Comparison of ENCODE assay signal across 27 mouse cellular contexts in genomic region chr4:44715621-44716160, GRCm38 (mm10). TPM values are rescaled to one million over a fixed set of nuclear protein-coding genes. Genes with fewer than 3 reads are reported as not detected.
DNase-seq lines count a peak whose midpoint lies in the region; ATAC-seq lines count a peak whose summit lies in the region.
"Had no signal": no experiment of that assay in that cellular context is flagged by ENCODE, and none has a peak within 500 bp of the region (broad histone marks: within the 10 kb centered on the region; RNA-seq: fewer than 3 reads in every experiment).

No protein-coding gene starts in this region.

- no peak for DNase-seq in hindbrain, embryonic 10.5 days (ENCODE audit: low spot score)
- DNase-seq in midbrain, embryonic 10.5 days (ENCODE audit: low spot score): no peak
- DNase-seq in midbrain, embryonic 14.5 days: no peak
- DNase-seq in adrenal gland, adult 18-20 months (ENCODE audit: low spot score in 2 of 2): no peak
- DNase-seq: adrenal gland, adult 8-10 months; adrenal gland, postnatal 14 days; adrenal gland, postnatal 36 days; cerebellum, adult 11 months; cerebellum, adult 18-20 months; cerebellum, adult 8-10 months; cerebellum, adult 9-11 months; cerebellum, postnatal 14 days; cerebellum, postnatal 36 days had no signal

- no peaks in the 10 kb centered on the region for H3K9me3 ChIP-seq in hindbrain, embryonic 10.5 days
- H3K9me3 ChIP-seq in hindbrain, embryonic 12.5 days (replicated peaks): no peaks in the 10 kb centered on the region
- no peaks in the 10 kb centered on the region for H3K9me3 ChIP-seq in midbrain, embryonic 10.5 days (replicated peaks)
- H3K9me3 ChIP-seq in midbrain, embryonic 15.5 days: no peaks in the 10 kb centered on the region
- H3K9me3 ChIP-seq in midbrain, embryonic 13.5 days: no peaks in the 10 kb centered on the region
- H3K9me3 ChIP-seq in midbrain, embryonic 16.5 days (replicated peaks; ENCODE audit: control insufficient read depth, low read length, poor library complexity, severe bottlenecking): no peaks in the 10 kb centered on the region
- H3K9me3 ChIP-seq in midbrain, embryonic 14.5 days (ENCODE audit: control insufficient read depth, low read length): no peaks in the 10 kb centered on the region
- H3K9me3 ChIP-seq: embryonic facial prominence, embryonic 13.5 days; embryonic facial prominence, embryonic 15.5 days; forebrain, embryonic 10.5 days; forebrain, embryonic 12.5 days had no signal

- H3K4me2 ChIP-seq in hindbrain, embryonic 12.5 days (replicated peaks): no peak overlapping the region
- H3K4me2 ChIP-seq in midbrain, embryonic 15.5 days: no peak overlapping the region
- peak overlapping the region; percentile 8; the same call in 1 of the 2 replicates for H3K4me2 ChIP-seq in midbrain, embryonic 13.5 days (replicated peaks)
- no peak overlapping the region for H3K4me2 ChIP-seq in midbrain, embryonic 16.5 days (ENCODE audit: low read length)
- peak overlapping the region; percentile 13; the same call in 1 of the 2 replicates for H3K4me2 ChIP-seq in midbrain, embryonic 14.5 days (ENCODE audit: low read length)
- H3K4me2 ChIP-seq: embryonic facial prominence, embryonic 13.5 days; embryonic facial prominence, embryonic 15.5 days; forebrain, embryonic 12.5 days had no signal

- peak overlapping the region; percentile 50; the same call in 1 of the 2 replicates for H3K27ac ChIP-seq in hindbrain, embryonic 10.5 days
- H3K27ac ChIP-seq in hindbrain, embryonic 12.5 days: no peak overlapping the region
- H3K27ac ChIP-seq in midbrain, embryonic 10.5 days (replicated peaks): peak overlapping the region; percentile 87
- no peak overlapping the region for H3K27ac ChIP-seq in midbrain, embryonic 15.5 days
- no peak overlapping the region for H3K27ac ChIP-seq in midbrain, embryonic 13.5 days
- H3K27ac ChIP-seq in midbrain, embryonic 16.5 days (ENCODE audit: low read length): no peak overlapping the region
- no peak overlapping the region for H3K27ac ChIP-seq in midbrain, embryonic 14.5 days (replicated peaks; ENCODE audit: low read depth, low read length)
- H3K27ac ChIP-seq: embryonic facial prominence, embryonic 13.5 days; embryonic facial prominence, embryonic 15.5 days; forebrain, embryonic 10.5 days; forebrain, embryonic 12.5 days had no signal

- H3K9ac ChIP-seq in hindbrain, embryonic 12.5 days: no peak overlapping the region
- no peak overlapping the region for H3K9ac ChIP-seq in midbrain, embryonic 15.5 days
- H3K9ac ChIP-seq in midbrain, embryonic 13.5 days (replicated peaks): no peak overlapping the region
- H3K9ac ChIP-seq in midbrain, embryonic 16.5 days (ENCODE audit: low read depth, low read length): no peak overlapping the region
- no peak overlapping the region for H3K9ac ChIP-seq in midbrain, embryonic 14.5 days (replicated peaks; ENCODE audit: low read length)
- H3K9ac ChIP-seq: embryonic facial prominence, embryonic 13.5 days; embryonic facial prominence, embryonic 15.5 days; forebrain, embryonic 12.5 days had no signal

- H3K4me3 ChIP-seq in hindbrain, embryonic 10.5 days: no peak overlapping the region
- H3K4me3 ChIP-seq in hindbrain, embryonic 12.5 days: no peak overlapping the region
- H3K4me3 ChIP-seq in midbrain, embryonic 10.5 days: peak overlapping the region; percentile 66
- no peak overlapping the region for H3K4me3 ChIP-seq in midbrain, embryonic 15.5 days
- no peak overlapping the region for H3K4me3 ChIP-seq in midbrain, embryonic 13.5 days (replicated peaks)
- H3K4me3 ChIP-seq in midbrain, embryonic 16.5 days (ENCODE audit: low read depth, low read length): no peak overlapping the region
- H3K4me3 ChIP-seq in midbrain, embryonic 14.5 days (replicated peaks; ENCODE audit: low read depth, low read length): no peak overlapping the region
- H3K4me3 ChIP-seq: embryonic facial prominence, embryonic 13.5 days; embryonic facial prominence, embryonic 15.5 days; erythroblast, embryonic 14.5 days; forebrain, embryonic 10.5 days; forebrain, embryonic 12.5 days had no signal

- no peak for ATAC-seq in hindbrain, embryonic 12.5 days (ENCODE audit: low FRiP score)
- ATAC-seq in midbrain, embryonic 15.5 days (replicated peaks): no peak
- no peak for ATAC-seq in midbrain, embryonic 13.5 days
- ATAC-seq in midbrain, embryonic 16.5 days: no peak
- no peak for ATAC-seq in midbrain, embryonic 14.5 days (ENCODE audit: low FRiP score, low TSS enrichment)
- ATAC-seq: forebrain, embryonic 14.5 days; forebrain, embryonic 16.5 days had no signal

- peaks cover 99% of the 10 kb centered on the region for H3K27me3 ChIP-seq in hindbrain, embryonic 10.5 days (ENCODE audit: insufficient read depth, poor library complexity, severe bottlenecking)
- H3K27me3 ChIP-seq in hindbrain, embryonic 12.5 days: peaks cover 81% of the 10 kb centered on the region
- H3K27me3 ChIP-seq in midbrain, embryonic 10.5 days (ENCODE audit: low read depth, poor library complexity, severe bottlenecking): peaks cover 99% of the 10 kb centered on the region
- peaks cover 71% of the 10 kb centered on the region for H3K27me3 ChIP-seq in midbrain, embryonic 15.5 days (replicated peaks)
- peaks cover 89% of the 10 kb centered on the region for H3K27me3 ChIP-seq in midbrain, embryonic 13.5 days
- H3K27me3 ChIP-seq in midbrain, embryonic 16.5 days (ENCODE audit: control insufficient read depth, insufficient read depth, low read depth, low read length): peaks cover 57% of the 10 kb centered on the region
- H3K27me3 ChIP-seq in midbrain, embryonic 14.5 days (ENCODE audit: control insufficient read depth, insufficient read depth, low read length): peaks cover 73% of the 10 kb centered on the region

- no peaks in the 10 kb centered on the region for H3K36me3 ChIP-seq in hindbrain, embryonic 10.5 days
- no peaks in the 10 kb centered on the region for H3K36me3 ChIP-seq in hindbrain, embryonic 12.5 days
- H3K36me3 ChIP-seq in midbrain, embryonic 10.5 days: no peaks in the 10 kb centered on the region
- H3K36me3 ChIP-seq in midbrain, embryonic 15.5 days (replicated peaks): no peaks in the 10 kb centered on the region
- H3K36me3 ChIP-seq in midbrain, embryonic 13.5 days: no peaks in the 10 kb centered on the region
- H3K36me3 ChIP-seq in midbrain, embryonic 16.5 days (ENCODE audit: control insufficient read depth, insufficient read depth, low read length): no peaks in the 10 kb centered on the region
- no peaks in the 10 kb centered on the region for H3K36me3 ChIP-seq in midbrain, embryonic 14.5 days (ENCODE audit: control insufficient read depth, insufficient read depth, low read length)
- H3K36me3 ChIP-seq: embryonic facial prominence, embryonic 13.5 days; embryonic facial prominence, embryonic 15.5 days; forebrain, embryonic 10.5 days; forebrain, embryonic 12.5 days had no signal

- WGBS in hindbrain, embryonic 10.5 days: 7% methylated on average over 3 of the region's 3 CpGs
- 10% methylated on average over 3 of the region's 3 CpGs for WGBS in hindbrain, embryonic 12.5 days
- WGBS in midbrain, embryonic 10.5 days: 14% methylated on average over 3 of the region's 3 CpGs
- WGBS in midbrain, embryonic 15.5 days: 18% methylated on average over 3 of the region's 3 CpGs
- 15% methylated on average over 3 of the region's 3 CpGs for WGBS in midbrain, embryonic 13.5 days
- 14% methylated on average over 3 of the region's 3 CpGs for WGBS in midbrain, embryonic 16.5 days
- WGBS in midbrain, embryonic 14.5 days: 15% methylated on average over 3 of the region's 3 CpGs

- H3K4me1 ChIP-seq in hindbrain, embryonic 10.5 days (replicated peaks): peaks cover 43% of the 10 kb centered on the region
- H3K4me1 ChIP-seq in hindbrain, embryonic 12.5 days: peaks cover 10% of the 10 kb centered on the region
- H3K4me1 ChIP-seq in midbrain, embryonic 10.5 days: peaks cover 62% of the 10 kb centered on the region
- peaks cover 5% of the 10 kb centered on the region; the same call in 1 of the 2 replicates for H3K4me1 ChIP-seq in midbrain, embryonic 15.5 days
- peaks cover 29% of the 10 kb centered on the region for H3K4me1 ChIP-seq in midbrain, embryonic 13.5 days (replicated peaks)
- H3K4me1 ChIP-seq in midbrain, embryonic 16.5 days (ENCODE audit: control insufficient read depth, insufficient read depth, low read length): no peaks in the 10 kb centered on the region
- no peaks in the 10 kb centered on the region for H3K4me1 ChIP-seq in midbrain, embryonic 14.5 days (ENCODE audit: control insufficient read depth, insufficient read depth, low read length)

RNA-seq across cellular contexts. Expression of gene Pax5, which starts 5.4 kb away (rescaled TPM):
- polyA plus RNA-seq in hindbrain, embryonic 10.5 days (2016; fragmentation: Nextera tagmentation; extraction: Ambion mirVana): 4.4 and 4.9 TPM in 2 replicates
- polyA plus RNA-seq in hindbrain, embryonic 12.5 days (2016; fragmentation: Nextera tagmentation; extraction: Ambion mirVana): 8.5 and 8.6 TPM in 2 replicates
- polyA plus RNA-seq in midbrain, embryonic 10.5 days (2016; fragmentation: Nextera tagmentation; extraction: Ambion mirVana): 6.3 and 9.1 TPM in 2 replicates
- polyA plus RNA-seq in midbrain, embryonic 15.5 days (2015; fragmentation: Nextera tagmentation; extraction: Ambion mirVana): 7.8 and 9.1 TPM in 2 replicates
- 9.7 and 10.4 TPM in 2 replicates for polyA plus RNA-seq in midbrain, embryonic 13.5 days (2015; fragmentation: Nextera tagmentation; extraction: Ambion mirVana)
- 3.6 and 4.8 TPM in 2 replicates for polyA plus RNA-seq in midbrain, embryonic 16.5 days (2015; fragmentation: Nextera tagmentation; extraction: Ambion mirVana)
- polyA plus RNA-seq in midbrain, embryonic 14.5 days (2014; fragmentation: Nextera tagmentation; extraction: Ambion mirVana): 9.2 and 11.3 TPM in 2 replicates
- under 1 TPM; 0.42 to 0.46 TPM for total RNA-seq in adrenal gland, adult 18-20 months (2021)
- total RNA-seq: common myeloid progenitor, adult 5-6 weeks; MEL had no signal
- polyA plus RNA-seq: C2C12; embryonic facial prominence, embryonic 13.5 days had no signal

RNA-seq across cellular contexts. Expression of gene Zcchc7, which starts 40.0 kb away (rescaled TPM):
- polyA plus RNA-seq in hindbrain, embryonic 10.5 days (2016; fragmentation: Nextera tagmentation; extraction: Ambion mirVana): 19.5 and 25.3 TPM in 2 replicates
- polyA plus RNA-seq in hindbrain, embryonic 12.5 days (2016; fragmentation: Nextera tagmentation; extraction: Ambion mirVana): 34.4 and 34.6 TPM in 2 replicates
- polyA plus RNA-seq in midbrain, embryonic 10.5 days (2016; fragmentation: Nextera tagmentation; extraction: Ambion mirVana): 22.4 and 23.6 TPM in 2 replicates
- polyA plus RNA-seq in midbrain, embryonic 15.5 days (2015; fragmentation: Nextera tagmentation; extraction: Ambion mirVana): 35.3 and 37.1 TPM in 2 replicates
- polyA plus RNA-seq in midbrain, embryonic 13.5 days (2015; fragmentation: Nextera tagmentation; extraction: Ambion mirVana): 33.4 and 39.1 TPM in 2 replicates
- polyA plus RNA-seq in midbrain, embryonic 16.5 days (2015; fragmentation: Nextera tagmentation; extraction: Ambion mirVana): 31.2 and 34.7 TPM in 2 replicates
- polyA plus RNA-seq in midbrain, embryonic 14.5 days (2014; fragmentation: Nextera tagmentation; extraction: Ambion mirVana): 38.3 and 39.8 TPM in 2 replicates
- 10 to 100 TPM; 36.6 to 40.7 TPM for total RNA-seq in adrenal gland, adult 18-20 months (2021)

Comparison
In these comparisons a context has a peak if more than half of its experiments do, and no peak if none do; other contexts are left out.
1. H3K27ac ChIP-seq: peak in hindbrain, embryonic 10.5 days (single experiment) and midbrain, embryonic 10.5 days (single experiment); none in hindbrain, embryonic 12.5 days (single experiment), midbrain, embryonic 15.5 days (single experiment), midbrain, embryonic 13.5 days (single experiment), midbrain, embryonic 16.5 days (single experiment) and midbrain, embryonic 14.5 days (single experiment).
2. H3K4me2 ChIP-seq: peak in midbrain, embryonic 13.5 days (single experiment) and midbrain, embryonic 14.5 days (single experiment); none in hindbrain, embryonic 12.5 days (single experiment), midbrain, embryonic 15.5 days (single experiment) and midbrain, embryonic 16.5 days (single experiment).